Comparison of ENCODE assay signal across 21 mouse cellular contexts in genomic region chr16:24102854-24103690, GRCm38 (mm10).
DNase-seq lines count a peak whose midpoint lies in the region; ATAC-seq and TF ChIP-seq lines count a peak whose summit lies in the region.
"Had no signal": no experiment of that assay in that cellular context is flagged by ENCODE, and none has a peak within 500 bp of the region (broad histone marks: within the 10 kb centered on the region; RNA-seq: fewer than 3 reads in every experiment).

No protein-coding gene starts in this region.

- WGBS in liver, embryonic 12.5 days (ENCODE audit: insufficient replicate concordance): 39% methylated on average over 8 of the region's 8 CpGs
- 32% methylated on average over 8 of the region's 8 CpGs for WGBS in liver, postnatal 0 days (ENCODE audit: insufficient replicate concordance)
- 64% methylated on average over 8 of the region's 8 CpGs for WGBS in stomach, postnatal 0 days

- peak; percentile 61; the same call in 1 of the 2 replicates for TF ChIP-seq EP300 in liver, postnatal 0 days (IDR thresholded peaks at IDR 0.05; ENCODE audit: low read depth)
- TF ChIP-seq EP300 in stomach, postnatal 0 days (optimal IDR thresholded peaks at IDR 0.05): no peak

- H3K36me3 ChIP-seq in liver, embryonic 12.5 days: no peaks in the 10 kb centered on the region
- no peaks in the 10 kb centered on the region for H3K36me3 ChIP-seq in liver, postnatal 0 days (replicated peaks; ENCODE audit: insufficient read depth, low read length)
- H3K36me3 ChIP-seq in stomach, postnatal 0 days (ENCODE audit: control insufficient read depth, insufficient read depth, low read length): no peaks in the 10 kb centered on the region
- H3K36me3 ChIP-seq: hindbrain, embryonic 10.5 days had no signal

- 0 out of 2 replicates have a peak overlapping the region, but pooled peaks have one; percentile 6 for H3K4me2 ChIP-seq in liver, embryonic 12.5 days
- peak overlapping the region; percentile 33 for H3K4me2 ChIP-seq in liver, postnatal 0 days (ENCODE audit: low read depth, low read length)
- H3K4me2 ChIP-seq in stomach, postnatal 0 days (replicated peaks; ENCODE audit: low read depth): no peak overlapping the region

- no peaks in the 10 kb centered on the region for H3K27me3 ChIP-seq in liver, embryonic 12.5 days (replicated peaks)
- no peaks in the 10 kb centered on the region for H3K27me3 ChIP-seq in liver, postnatal 0 days (ENCODE audit: insufficient read depth, low read length)
- H3K27me3 ChIP-seq in stomach, postnatal 0 days (ENCODE audit: control insufficient read depth, insufficient read depth, low read length): no peaks in the 10 kb centered on the region
- H3K27me3 ChIP-seq: megakaryocyte, embryonic 14.5 days had no signal

- no peak for ATAC-seq in liver, embryonic 12.5 days
- ATAC-seq in erythroid progenitor cell, adult 5-6 weeks (replicated peaks; ENCODE audit: low FRiP score, poor library complexity, severe bottlenecking): 0 out of 2 replicates have a peak, but pooled peaks have one; percentile 34
- ATAC-seq in liver, postnatal 0 days: peak; percentile 88
- peak; percentile 87; the same call in 1 of the 2 replicates for ATAC-seq in stomach, postnatal 0 days (ENCODE audit: low FRiP score, low TSS enrichment)
- ATAC-seq: forebrain, postnatal 0 days had no signal

- no peak for DNase-seq in liver
- no peak for DNase-seq in liver, postnatal 0 days
- peak; percentile 36 for DNase-seq in stomach, postnatal 0 days (ENCODE audit: low spot score)
- no peak for DNase-seq in right cerebral cortex, postnatal 25 days
- DNase-seq in right cerebral cortex, postnatal 36 days (ENCODE audit: low spot score in 2 of 2): no peak
- DNase-seq in right cerebral cortex, adult 2 months (ENCODE audit: low spot score in 2 of 2): no peak
- DNase-seq: B cell, adult 2 months; cerebellum, adult 11-12 months; embryo, embryonic 11 days; forebrain, postnatal 0 days; gastrocnemius, postnatal 10 days; kidney, adult 11 months; kidney, postnatal 25 days; left cerebral cortex, postnatal 4 days; right cerebral cortex, postnatal 14 days; thymus, postnatal 36 days had no signal

- TF ChIP-seq CTCF in liver, postnatal 0 days (IDR thresholded peaks at IDR 0.05; ENCODE audit: low read depth): no peak
- no peak for TF ChIP-seq CTCF in stomach, postnatal 0 days (IDR thresholded peaks at IDR 0.05; ENCODE audit: low read depth)

- no peak overlapping the region for H3K4me3 ChIP-seq in liver, embryonic 12.5 days
- no peak overlapping the region; the same call in 1 of the 2 replicates for H3K4me3 ChIP-seq in liver, postnatal 0 days (ENCODE audit: low read depth, low read length)
- no peak overlapping the region for H3K4me3 ChIP-seq in stomach, postnatal 0 days (ENCODE audit: low read depth, low read length)
- H3K4me3 ChIP-seq: hindbrain, embryonic 10.5 days; megakaryocyte, embryonic 14.5 days; myocyte had no signal

- H3K27ac ChIP-seq in liver, embryonic 12.5 days: no peak overlapping the region
- peak overlapping the region; percentile 82 for H3K27ac ChIP-seq in liver, postnatal 0 days (ENCODE audit: low read depth)
- peak overlapping the region; percentile 58; the same call in 1 of the 2 replicates for H3K27ac ChIP-seq in stomach, postnatal 0 days (replicated peaks)
- H3K27ac ChIP-seq: hindbrain, embryonic 10.5 days had no signal

- H3K9me3 ChIP-seq in liver, embryonic 12.5 days (replicated peaks): no peaks in the 10 kb centered on the region
- H3K9me3 ChIP-seq in liver, postnatal 0 days (ENCODE audit: low read length): peaks cover 5% of the 10 kb centered on the region; the same call in 1 of the 2 replicates
- no peaks in the 10 kb centered on the region for H3K9me3 ChIP-seq in stomach, postnatal 0 days (ENCODE audit: control insufficient read depth, low read length)
- H3K9me3 ChIP-seq: hindbrain, embryonic 10.5 days had no signal

- peaks cover 7% of the 10 kb centered on the region for H3K4me1 ChIP-seq in liver, embryonic 12.5 days
- peaks cover 3% of the 10 kb centered on the region; the same call in 1 of the 2 replicates for H3K4me1 ChIP-seq in liver, postnatal 0 days (ENCODE audit: insufficient read depth)
- no peaks in the 10 kb centered on the region for H3K4me1 ChIP-seq in stomach, postnatal 0 days (replicated peaks; ENCODE audit: control insufficient read depth, insufficient read depth)
- H3K4me1 ChIP-seq: hindbrain, embryonic 10.5 days had no signal

- H3K9ac ChIP-seq in liver, embryonic 12.5 days: no peak overlapping the region
- H3K9ac ChIP-seq in liver, postnatal 0 days (replicated peaks): peak overlapping the region; percentile 44; the same call in 1 of the 2 replicates
- no peak overlapping the region for H3K9ac ChIP-seq in stomach, postnatal 0 days (ENCODE audit: low read length)
- H3K9ac ChIP-seq: forebrain, postnatal 0 days had no signal
